Mouse (Mus musculus): ENCODE measurements around the gene Hist1h4j.

Gene Hist1h4j

GRCm38 (mm10) chr13:21782361-21783254, 47.7 kb downstream of the Hist1h4j start:
- peak; percentile 9 for DNase-seq

- peak; percentile 30 for DNase-seq
Measured at GRCm38 (mm10) chr13:21783255-21783617, 48.4 kb downstream of the Hist1h4j start, which contains the start of gene Hist1h3i. Gene Hist1h3i, minus strand, starts transcription at chr13:21783370.

GRCm38 (mm10) chr13:21783734-21784161, 48.9 kb downstream of the Hist1h4j start:
- peak; percentile 5 for DNase-seq

- DNase-seq, result no peak
Measured at GRCm38 (mm10) chr13:21784311-21784710, 49.4 kb downstream of the Hist1h4j start.
